Mouse (Mus musculus): ENCODE measurements around the gene Iqschfp. TPM values are rescaled to one million over a fixed set of nuclear protein-coding genes. Genes with fewer than 3 reads are reported as not detected.

Gene Iqschfp
- polyA plus RNA-seq, 1 experiment from 2014 or later, result 2.5 TPM

DNA sequence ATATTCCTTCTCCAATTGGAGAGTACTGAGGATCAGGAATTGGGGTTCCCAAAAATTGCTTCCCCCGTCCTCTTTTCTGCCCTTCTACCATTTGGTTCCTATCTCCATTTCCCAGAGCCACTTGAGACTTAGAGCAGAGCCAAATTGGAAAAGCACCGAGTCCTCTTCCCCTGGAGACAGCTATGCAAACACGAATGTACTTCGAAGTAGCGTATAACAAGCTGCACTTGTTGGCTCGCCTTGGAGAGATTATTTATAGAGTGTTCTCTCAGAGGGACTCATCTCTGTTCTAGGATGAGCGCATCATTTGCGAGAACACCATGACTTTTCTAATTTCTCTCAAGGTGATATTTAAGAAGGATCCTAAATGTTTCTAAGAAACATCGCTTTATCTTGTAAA, 710.9 kb downstream of the Iqschfp start:
- WGBS, result 95% methylated on average over 9 of the region's 9 CpGs
- 0 out of 2 replicates have a peak, but pooled peaks cover 3% of the 10 kb centered on the region for H3K36me3 ChIP-seq (replicated peaks)
- H3K9me3 ChIP-seq, result no peaks in the 10 kb centered on the region
- no peak overlapping the region for H3K4me3 ChIP-seq (replicated peaks)
- no peak overlapping the region for H3K4me2 ChIP-seq
- no peak for ATAC-seq (ENCODE audit: low FRiP score)
- peaks cover 13% of the 10 kb centered on the region for H3K4me1 ChIP-seq
- H3K27me3 ChIP-seq, result no peaks in the 10 kb centered on the region
- H3K9ac ChIP-seq, result no peak overlapping the region
- no peak overlapping the region for H3K27ac ChIP-seq

- WGBS, result 78% methylated on average over 10 of the region's 10 CpGs
- H3K27ac ChIP-seq, result peak overlapping the region; percentile 66
- no peak overlapping the region for H3K4me3 ChIP-seq (replicated peaks)
- no peak overlapping the region for H3K4me2 ChIP-seq
- H3K9ac ChIP-seq, result no peak overlapping the region
- peaks cover 13% of the 10 kb centered on the region for H3K4me1 ChIP-seq
- H3K36me3 ChIP-seq (replicated peaks), result 0 out of 2 replicates have a peak, but pooled peaks cover 3% of the 10 kb centered on the region
- ATAC-seq (ENCODE audit: low FRiP score), result no peak
- H3K9me3 ChIP-seq, result no peaks in the 10 kb centered on the region
- no peaks in the 10 kb centered on the region for H3K27me3 ChIP-seq
These were observed 712.4 kb downstream of the Iqschfp start for GRCm38 (mm10) chr3:68604467-68604866.

GRCm38 (mm10) chr3:68604962-68605361, 712.9 kb downstream of the Iqschfp start:
- Histone ChIP-seq H3K9me3 (no peaks in the 10 kb centered on the region), H3K4me2 (no peak overlapping the region), H3K27ac (peak overlapping the region; percentile 66; the same call in 1 of the 2 replicates), H3K4me1 (peaks cover 13% of the 10 kb centered on the region), H3K9ac (no peak overlapping the region), H3K4me3 (replicated peaks) (no peak overlapping the region), H3K36me3 (replicated peaks) (0 out of 2 replicates have a peak, but pooled peaks cover 3% of the 10 kb centered on the region), H3K27me3 (no peaks in the 10 kb centered on the region)
- WGBS, result 75% methylated on average over 10 of the region's 10 CpGs
- ATAC-seq (ENCODE audit: low FRiP score), result peak; percentile 45; the same call in 1 of the 2 replicates

- Histone ChIP-seq H3K27me3 (no peaks in the 10 kb centered on the region), H3K9me3 (no peaks in the 10 kb centered on the region), H3K4me3 (replicated peaks) (no peak overlapping the region), H3K9ac (no peak overlapping the region), H3K4me1 (peaks cover 13% of the 10 kb centered on the region), H3K4me2 (no peak overlapping the region), H3K27ac (peak overlapping the region; percentile 50; the same call in 1 of the 2 replicates), H3K36me3 (replicated peaks) (0 out of 2 replicates have a peak, but pooled peaks cover 3% of the 10 kb centered on the region)
- 80% methylated on average over 7 of the region's 7 CpGs for WGBS
- ATAC-seq (ENCODE audit: low FRiP score), result no peak
These were observed 714.0 kb downstream of the Iqschfp start for GRCm38 (mm10) chr3:68605942-68606603.

DNA sequence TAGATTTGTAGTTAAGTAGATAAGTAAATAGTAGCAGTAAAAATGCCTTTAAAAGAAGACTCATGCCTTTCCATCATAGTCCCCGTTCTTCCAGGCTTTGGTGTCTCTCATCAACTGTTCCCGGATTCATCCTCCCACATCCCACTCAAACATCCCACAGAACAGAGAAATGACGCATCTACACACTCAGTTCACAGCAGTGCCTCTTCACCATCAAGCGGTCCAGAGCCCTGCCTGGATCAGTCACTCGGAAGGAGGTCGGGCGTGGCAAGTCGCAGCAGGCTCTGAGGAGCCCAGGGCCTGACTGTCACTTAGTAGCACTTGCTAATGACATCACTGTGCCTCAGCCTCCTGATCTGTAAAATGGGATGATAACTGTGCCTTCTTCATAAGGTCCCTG, 714.7 kb downstream of the Iqschfp start:
- ATAC-seq (ENCODE audit: low FRiP score), result no peak
- H3K4me1 ChIP-seq, result peaks cover 13% of the 10 kb centered on the region
- no peak overlapping the region for H3K27ac ChIP-seq
- H3K36me3 ChIP-seq (replicated peaks), result 0 out of 2 replicates have a peak, but pooled peaks cover 3% of the 10 kb centered on the region
- WGBS, result 94% methylated on average over 8 of the region's 8 CpGs
- H3K4me2 ChIP-seq, result no peak overlapping the region
- no peak overlapping the region for H3K4me3 ChIP-seq (replicated peaks)
- no peaks in the 10 kb centered on the region for H3K9me3 ChIP-seq
- H3K9ac ChIP-seq, result no peak overlapping the region
- no peaks in the 10 kb centered on the region for H3K27me3 ChIP-seq

GRCm38 (mm10) chr3:68607336-68607735, 715.3 kb downstream of the Iqschfp start:
- 91% methylated on average over 8 of the region's 8 CpGs for WGBS
- no peak for ATAC-seq (ENCODE audit: low FRiP score)

GRCm38 (mm10) chr3:68608848-68609497, 716.9 kb downstream of the Iqschfp start:
- WGBS, result 90% methylated on average over 19 of the region's 19 CpGs
- no peaks in the 10 kb centered on the region for H3K9me3 ChIP-seq
- H3K9ac ChIP-seq, result no peak overlapping the region
- H3K27me3 ChIP-seq, result no peaks in the 10 kb centered on the region
- 0 out of 2 replicates have a peak, but pooled peaks cover 3% of the 10 kb centered on the region for H3K36me3 ChIP-seq (replicated peaks)
- 0 out of 2 replicates have a peak, but pooled peaks have one; percentile 37 for ATAC-seq (ENCODE audit: low FRiP score)
- H3K4me2 ChIP-seq, result no peak overlapping the region
- peaks cover 19% of the 10 kb centered on the region for H3K4me1 ChIP-seq
- H3K4me3 ChIP-seq (replicated peaks), result no peak overlapping the region
- no peak overlapping the region for H3K27ac ChIP-seq

More at GRCm38 (mm10) chr3:68607336-68607735, 715.3 kb downstream of the Iqschfp start:
- Histone ChIP-seq H3K9ac (no peak overlapping the region), H3K4me1 (peaks cover 13% of the 10 kb centered on the region), H3K27me3 (no peaks in the 10 kb centered on the region), H3K4me3 (replicated peaks) (no peak overlapping the region), H3K9me3 (no peaks in the 10 kb centered on the region), H3K36me3 (replicated peaks) (0 out of 2 replicates have a peak, but pooled peaks cover 3% of the 10 kb centered on the region), H3K27ac (no peak overlapping the region), H3K4me2 (no peak overlapping the region)

DNA sequence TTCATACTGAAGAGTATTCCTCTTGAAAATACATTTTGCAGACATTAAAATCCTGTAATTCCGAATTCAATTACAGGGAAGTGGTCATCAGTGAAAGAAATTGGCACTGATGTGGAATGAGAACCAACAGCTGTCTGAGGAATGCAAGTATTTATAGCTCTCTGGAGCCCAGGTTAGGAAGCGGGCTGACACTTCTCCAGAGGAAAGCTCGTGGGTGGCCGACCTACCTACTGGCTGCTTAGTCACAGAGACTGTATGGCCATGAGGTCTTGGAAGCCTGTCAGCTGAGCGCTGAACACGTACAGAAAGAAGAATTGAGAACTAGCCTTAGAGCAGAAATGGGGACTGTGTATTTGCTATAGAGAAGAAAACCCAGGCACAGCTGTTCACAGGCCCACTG, 718.0 kb downstream of the Iqschfp start:
- peaks cover 17% of the 10 kb centered on the region for H3K4me1 ChIP-seq
- H3K27me3 ChIP-seq, result no peaks in the 10 kb centered on the region
- 83% methylated on average over 6 of the region's 6 CpGs for WGBS
- H3K36me3 ChIP-seq (replicated peaks), result 0 out of 2 replicates have a peak, but pooled peaks cover 3% of the 10 kb centered on the region
- no peaks in the 10 kb centered on the region for H3K9me3 ChIP-seq
- no peak overlapping the region for H3K9ac ChIP-seq
- no peak overlapping the region for H3K4me2 ChIP-seq
- no peak overlapping the region for H3K27ac ChIP-seq
- no peak overlapping the region for H3K4me3 ChIP-seq (replicated peaks)
- no peak for ATAC-seq (ENCODE audit: low FRiP score)

- Histone ChIP-seq H3K4me3 (replicated peaks) (no peak overlapping the region), H3K27ac (no peak overlapping the region), H3K4me2 (no peak overlapping the region), H3K4me1 (peaks cover 12% of the 10 kb centered on the region), H3K9ac (no peak overlapping the region), H3K36me3 (replicated peaks) (0 out of 2 replicates have a peak, but pooled peaks cover 3% of the 10 kb centered on the region), H3K27me3 (no peaks in the 10 kb centered on the region), H3K9me3 (no peaks in the 10 kb centered on the region)
- no peak for ATAC-seq (ENCODE audit: low FRiP score)
- WGBS, result 88% methylated on average over 11 of the region's 11 CpGs
These were observed 718.7 kb downstream of the Iqschfp start for GRCm38 (mm10) chr3:68610598-68611261.

GRCm38 (mm10) chr3:68615042-68615810, 723.2 kb downstream of the Iqschfp start:
- no peak overlapping the region for H3K27ac ChIP-seq

GRCm38 (mm10) chr3:68616363-68616762, 724.3 kb downstream of the Iqschfp start:
- no peak overlapping the region for H3K9ac ChIP-seq
- no peaks in the 10 kb centered on the region for H3K9me3 ChIP-seq
- 97% methylated on average over 12 of the region's 12 CpGs for WGBS
- H3K4me3 ChIP-seq (replicated peaks), result no peak overlapping the region
- no peak overlapping the region for H3K27ac ChIP-seq
- H3K27me3 ChIP-seq, result no peaks in the 10 kb centered on the region
- ATAC-seq (ENCODE audit: low FRiP score), result no peak
- peaks cover 17% of the 10 kb centered on the region for H3K36me3 ChIP-seq (replicated peaks)
- H3K4me1 ChIP-seq, result peaks cover 10% of the 10 kb centered on the region
- H3K4me2 ChIP-seq, result no peak overlapping the region

More at GRCm38 (mm10) chr3:68615042-68615810, 723.2 kb downstream of the Iqschfp start:
- 0 out of 2 replicates have a peak, but pooled peaks have one; percentile 55 for ATAC-seq (ENCODE audit: low FRiP score)
- H3K9me3 ChIP-seq, result no peaks in the 10 kb centered on the region
- no peak overlapping the region for H3K4me2 ChIP-seq
- no peaks in the 10 kb centered on the region for H3K27me3 ChIP-seq
- peaks cover 10% of the 10 kb centered on the region for H3K4me1 ChIP-seq
- WGBS, result 67% methylated on average over 10 of the region's 10 CpGs
- no peak overlapping the region for H3K9ac ChIP-seq
- H3K4me3 ChIP-seq (replicated peaks), result no peak overlapping the region
- H3K36me3 ChIP-seq (replicated peaks), result peaks cover 10% of the 10 kb centered on the region; the same call in 1 of the 2 replicates
